Mouse (Mus musculus): Measurements from ENCODE around the gene Plxna2. TPM values are rescaled to one million over a fixed set of nuclear protein-coding genes. Genes with fewer than 3 reads are reported as not detected.
A peak's percentile ranks its signal among the peaks of the same experiment; 100 is the strongest.

Plxna2 gene
- polyA plus RNA-seq, 1 experiment from 2014 or later: 24.2 TPM

GRCm38 (mm10) chr1:194645898-194646297 is 27.9 kb downstream of the Plxna2 start:
- WGBS: 84% methylated on average over 1 of the region's 1 CpGs
- no peaks in the 10 kb centered on the region for H3K27me3 ChIP-seq (replicated peaks; ENCODE audit: control insufficient read depth, insufficient read depth, low read length)
- no peak for ATAC-seq
- H3K9me3 ChIP-seq (ENCODE audit: control insufficient read depth, low read length): no peaks in the 10 kb centered on the region
- no peak overlapping the region for H3K4me3 ChIP-seq (ENCODE audit: low read length)
- H3K4me1 ChIP-seq (ENCODE audit: control insufficient read depth, insufficient read depth, low read depth, low read length): peaks cover 13% of the 10 kb centered on the region
- H3K36me3 ChIP-seq (ENCODE audit: control insufficient read depth, insufficient read depth, low read length): peaks cover 10% of the 10 kb centered on the region; the same call in 1 of the 2 replicates
- H3K9ac ChIP-seq (ENCODE audit: low read depth, low read length): no peak overlapping the region
- no peak overlapping the region for H3K4me2 ChIP-seq (ENCODE audit: low read length)
- no peak overlapping the region for H3K27ac ChIP-seq (ENCODE audit: low read depth, low read length)

- Histone ChIP-seq H3K27me3 (replicated peaks; ENCODE audit: control insufficient read depth, insufficient read depth, low read length) (no peaks in the 10 kb centered on the region), H3K27ac (ENCODE audit: low read depth, low read length) (no peak overlapping the region), H3K9ac (ENCODE audit: low read depth, low read length) (no peak overlapping the region), H3K4me2 (ENCODE audit: low read length) (no peak overlapping the region), H3K36me3 (ENCODE audit: control insufficient read depth, insufficient read depth, low read length) (peaks cover 22% of the 10 kb centered on the region), H3K9me3 (ENCODE audit: control insufficient read depth, low read length) (no peaks in the 10 kb centered on the region), H3K4me3 (ENCODE audit: low read length) (no peak overlapping the region), H3K4me1 (ENCODE audit: control insufficient read depth, insufficient read depth, low read depth, low read length) (no peaks in the 10 kb centered on the region; the same call in 1 of the 2 replicates)
- no peak for ATAC-seq
- 85% methylated on average over 1 of the region's 1 CpGs for WGBS
Observed at GRCm38 (mm10) chr1:194650076-194650475, 32.1 kb downstream of the Plxna2 start.

- no peak overlapping the region for H3K4me3 ChIP-seq (ENCODE audit: low read length)
- peaks cover 22% of the 10 kb centered on the region for H3K36me3 ChIP-seq (ENCODE audit: control insufficient read depth, insufficient read depth, low read length)
- WGBS: 98% methylated on average over 2 of the region's 2 CpGs
- no peaks in the 10 kb centered on the region for H3K27me3 ChIP-seq (replicated peaks; ENCODE audit: control insufficient read depth, insufficient read depth, low read length)
- no peaks in the 10 kb centered on the region for H3K9me3 ChIP-seq (ENCODE audit: control insufficient read depth, low read length)
- ATAC-seq: no peak
- no peaks in the 10 kb centered on the region; the same call in 1 of the 2 replicates for H3K4me1 ChIP-seq (ENCODE audit: control insufficient read depth, insufficient read depth, low read depth, low read length)
- H3K27ac ChIP-seq (ENCODE audit: low read depth, low read length): no peak overlapping the region
- H3K9ac ChIP-seq (ENCODE audit: low read depth, low read length): no peak overlapping the region
- no peak overlapping the region for H3K4me2 ChIP-seq (ENCODE audit: low read length)
Observed at GRCm38 (mm10) chr1:194650566-194650965, 32.5 kb downstream of the Plxna2 start.

GRCm38 (mm10) chr1:194651987-194652386 is 34.0 kb downstream of the Plxna2 start:
- no peaks in the 10 kb centered on the region; the same call in 1 of the 2 replicates for H3K4me1 ChIP-seq (ENCODE audit: control insufficient read depth, insufficient read depth, low read depth, low read length)
- H3K9ac ChIP-seq (ENCODE audit: low read depth, low read length): no peak overlapping the region
- H3K9me3 ChIP-seq (ENCODE audit: control insufficient read depth, low read length): no peaks in the 10 kb centered on the region
- H3K27me3 ChIP-seq (replicated peaks; ENCODE audit: control insufficient read depth, insufficient read depth, low read length): no peaks in the 10 kb centered on the region
- WGBS: 80% methylated on average over 3 of the region's 3 CpGs
- no peak overlapping the region for H3K4me3 ChIP-seq (ENCODE audit: low read length)
- H3K4me2 ChIP-seq (ENCODE audit: low read length): no peak overlapping the region
- peaks cover 25% of the 10 kb centered on the region for H3K36me3 ChIP-seq (ENCODE audit: control insufficient read depth, insufficient read depth, low read length)
- no peak overlapping the region for H3K27ac ChIP-seq (ENCODE audit: low read depth, low read length)
- peak; percentile 50; the same call in 1 of the 2 replicates for ATAC-seq

GRCm38 (mm10) chr1:194658459-194659160 is 40.6 kb downstream of the Plxna2 start:
- peak; percentile 79 for ATAC-seq
- 31% methylated on average over 1 of the region's 1 CpGs for WGBS
- H3K27ac ChIP-seq (ENCODE audit: low read depth, low read length): peak overlapping the region; percentile 9; the same call in 1 of the 2 replicates

GRCm38 (mm10) chr1:194660426-194661119 is 42.6 kb downstream of the Plxna2 start:
- no peak overlapping the region for H3K27ac ChIP-seq (ENCODE audit: low read depth, low read length)
- 0 out of 2 replicates have a peak, but pooled peaks have one; percentile 24 for ATAC-seq
- no peak overlapping the region for H3K4me3 ChIP-seq (ENCODE audit: low read length)
- H3K36me3 ChIP-seq (ENCODE audit: control insufficient read depth, insufficient read depth, low read length): peaks cover 6% of the 10 kb centered on the region
- WGBS: 80% methylated on average over 3 of the region's 3 CpGs
- H3K4me1 ChIP-seq (ENCODE audit: control insufficient read depth, insufficient read depth, low read depth, low read length): peaks cover 15% of the 10 kb centered on the region
- H3K9me3 ChIP-seq (ENCODE audit: control insufficient read depth, low read length): no peaks in the 10 kb centered on the region
- H3K4me2 ChIP-seq (ENCODE audit: low read length): no peak overlapping the region
- no peak overlapping the region for H3K9ac ChIP-seq (ENCODE audit: low read depth, low read length)
- no peaks in the 10 kb centered on the region for H3K27me3 ChIP-seq (replicated peaks; ENCODE audit: control insufficient read depth, insufficient read depth, low read length)

More at GRCm38 (mm10) chr1:194658459-194659160, 40.6 kb downstream of the Plxna2 start:
- H3K27me3 ChIP-seq (replicated peaks; ENCODE audit: control insufficient read depth, insufficient read depth, low read length): no peaks in the 10 kb centered on the region
- peaks cover 15% of the 10 kb centered on the region for H3K4me1 ChIP-seq (ENCODE audit: control insufficient read depth, insufficient read depth, low read depth, low read length)
- no peak overlapping the region for H3K4me2 ChIP-seq (ENCODE audit: low read length)
- H3K36me3 ChIP-seq (ENCODE audit: control insufficient read depth, insufficient read depth, low read length): peaks cover 6% of the 10 kb centered on the region
- no peak overlapping the region for H3K4me3 ChIP-seq (ENCODE audit: low read length)
- no peak overlapping the region for H3K9ac ChIP-seq (ENCODE audit: low read depth, low read length)
- H3K9me3 ChIP-seq (ENCODE audit: control insufficient read depth, low read length): no peaks in the 10 kb centered on the region

GRCm38 (mm10) chr1:194663021-194663420 is 45.0 kb downstream of the Plxna2 start:
- H3K9ac ChIP-seq (ENCODE audit: low read depth, low read length): no peak overlapping the region
- H3K27me3 ChIP-seq (replicated peaks; ENCODE audit: control insufficient read depth, insufficient read depth, low read length): no peaks in the 10 kb centered on the region
- no peak overlapping the region for H3K27ac ChIP-seq (ENCODE audit: low read depth, low read length)
- H3K4me2 ChIP-seq (ENCODE audit: low read length): no peak overlapping the region
- peaks cover 15% of the 10 kb centered on the region for H3K4me1 ChIP-seq (ENCODE audit: control insufficient read depth, insufficient read depth, low read depth, low read length)
- peak; percentile 13; the same call in 1 of the 2 replicates for ATAC-seq
- no peak overlapping the region for H3K4me3 ChIP-seq (ENCODE audit: low read length)
- H3K36me3 ChIP-seq (ENCODE audit: control insufficient read depth, insufficient read depth, low read length): no peaks in the 10 kb centered on the region
- no peaks in the 10 kb centered on the region for H3K9me3 ChIP-seq (ENCODE audit: control insufficient read depth, low read length)

- H3K27me3 ChIP-seq (replicated peaks; ENCODE audit: control insufficient read depth, insufficient read depth, low read length): no peaks in the 10 kb centered on the region
- H3K4me2 ChIP-seq (ENCODE audit: low read length): no peak overlapping the region
- H3K27ac ChIP-seq (ENCODE audit: low read depth, low read length): no peak overlapping the region
- H3K4me1 ChIP-seq (ENCODE audit: control insufficient read depth, insufficient read depth, low read depth, low read length): peaks cover 3% of the 10 kb centered on the region
- 53% methylated on average over 3 of the region's 3 CpGs for WGBS
- ATAC-seq: no peak
- H3K4me3 ChIP-seq (ENCODE audit: low read length): no peak overlapping the region
- H3K9ac ChIP-seq (ENCODE audit: low read depth, low read length): no peak overlapping the region
- H3K9me3 ChIP-seq (ENCODE audit: control insufficient read depth, low read length): no peaks in the 10 kb centered on the region
- no peaks in the 10 kb centered on the region for H3K36me3 ChIP-seq (ENCODE audit: control insufficient read depth, insufficient read depth, low read length)
Observed at GRCm38 (mm10) chr1:194665715-194666114, 47.7 kb downstream of the Plxna2 start.

- Histone ChIP-seq H3K9ac (ENCODE audit: low read depth, low read length) (no peak overlapping the region), H3K4me1 (ENCODE audit: control insufficient read depth, insufficient read depth, low read depth, low read length) (no peaks in the 10 kb centered on the region; the same call in 1 of the 2 replicates), H3K4me3 (ENCODE audit: low read length) (no peak overlapping the region), H3K36me3 (ENCODE audit: control insufficient read depth, insufficient read depth, low read length) (no peaks in the 10 kb centered on the region), H3K27me3 (replicated peaks; ENCODE audit: control insufficient read depth, insufficient read depth, low read length) (no peaks in the 10 kb centered on the region), H3K27ac (ENCODE audit: low read depth, low read length) (no peak overlapping the region), H3K4me2 (ENCODE audit: low read length) (no peak overlapping the region), H3K9me3 (ENCODE audit: control insufficient read depth, low read length) (no peaks in the 10 kb centered on the region)
- ATAC-seq: no peak
- 83% methylated on average over 4 of the region's 4 CpGs for WGBS
Observed at GRCm38 (mm10) chr1:194671783-194672524, 53.9 kb downstream of the Plxna2 start.

All from hindbrain, embryonic 16.5 days (tissue).